Mouse (Mus musculus): ENCODE results near the gene Ercc4.

DNA sequence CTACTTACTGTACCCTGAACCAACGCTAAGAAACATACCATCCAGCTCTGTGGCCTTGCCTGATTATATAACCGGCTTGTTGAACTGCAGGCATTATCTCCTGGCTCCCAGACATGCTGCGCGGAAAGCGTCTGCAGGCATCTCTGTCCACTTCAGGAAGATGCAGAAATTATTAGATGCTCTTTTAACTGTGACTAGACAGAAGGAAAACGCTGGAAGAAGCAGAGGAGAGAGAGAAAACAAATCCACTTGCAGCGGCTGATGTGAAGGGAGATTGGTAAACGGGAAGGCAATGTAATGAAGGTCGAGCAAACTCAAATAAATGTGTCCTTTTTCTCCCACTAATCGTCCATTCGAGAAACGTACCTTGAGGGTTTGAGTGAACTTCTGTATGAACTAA lies 1.1 kb upstream of the Ercc4 start:
- TF ChIP-seq CTCF (IDR thresholded peaks at IDR 0.05; ENCODE audit: low read depth) (no peak), EP300 (optimal IDR thresholded peaks at IDR 0.05) (no peak)

Measured in stomach, postnatal 0 days (tissue).